16 mouse cellular contexts compared by ENCODE assay signal in genomic region chr5:39181028-39181427, GRCm38 (mm10).
DNase-seq lines count a peak whose midpoint lies in the region; ATAC-seq lines count a peak whose summit lies in the region.
"Had no signal": no experiment of that assay in that cellular context is flagged by ENCODE, and none has a peak within 500 bp of the region (broad histone marks: within the 10 kb centered on the region; RNA-seq: fewer than 3 reads in every experiment).

No protein-coding gene starts in this region.

- DNase-seq in forebrain, embryonic 11.5 days (ENCODE audit: low spot score): no peak
- no peak for DNase-seq in forebrain, embryonic 10.5 days (ENCODE audit: extremely low spot score, low spot score)
- peak; percentile 57 to 74 for DNase-seq in cerebellum, adult 18-20 months
- peak; percentile 84 for DNase-seq in forebrain, embryonic 14.5 days (ENCODE audit: low spot score)
- no peak for DNase-seq in layer of hippocampus, adult 18-20 months (ENCODE audit: low spot score in 2 of 2)
- DNase-seq in lung, postnatal 14 days: no peak
- DNase-seq: adrenal gland, postnatal 25 days; gastrocnemius, postnatal 36 days; lung, adult 2 months; right cerebral cortex, adult 18-20 months; thymus, adult 18-20 months had no signal

- no peak overlapping the region for H3K27ac ChIP-seq in forebrain, embryonic 11.5 days (ENCODE audit: low read depth, low read length)
- no peak overlapping the region for H3K27ac ChIP-seq in forebrain, embryonic 10.5 days
- H3K27ac ChIP-seq in forebrain, embryonic 14.5 days (ENCODE audit: low read depth, low read length): peak overlapping the region; percentile 14; the same call in 1 of the 2 replicates
- peak overlapping the region; percentile 14; the same call in 1 of the 2 replicates for H3K27ac ChIP-seq in midbrain, embryonic 15.5 days
- H3K27ac ChIP-seq in intestine, embryonic 16.5 days (ENCODE audit: low read length): no peak overlapping the region
- H3K27ac ChIP-seq: limb, embryonic 13.5 days; neural tube, embryonic 12.5 days had no signal

- H3K4me3 ChIP-seq in forebrain, embryonic 11.5 days (ENCODE audit: low read depth, low read length): no peak overlapping the region
- H3K4me3 ChIP-seq in forebrain, embryonic 10.5 days: no peak overlapping the region
- no peak overlapping the region for H3K4me3 ChIP-seq in forebrain, embryonic 14.5 days (ENCODE audit: low read depth, low read length)
- H3K4me3 ChIP-seq in midbrain, embryonic 15.5 days: no peak overlapping the region
- H3K4me3 ChIP-seq in intestine, embryonic 16.5 days (ENCODE audit: low read length): no peak overlapping the region
- H3K4me3 ChIP-seq: limb, embryonic 13.5 days; megakaryocyte, embryonic 14.5 days; neural tube, embryonic 12.5 days had no signal

- H3K27me3 ChIP-seq in forebrain, embryonic 11.5 days (ENCODE audit: control insufficient read depth, insufficient read depth, low read length): no peaks in the 10 kb centered on the region
- H3K27me3 ChIP-seq in forebrain, embryonic 10.5 days (ENCODE audit: poor library complexity, severe bottlenecking): no peaks in the 10 kb centered on the region
- H3K27me3 ChIP-seq in forebrain, embryonic 14.5 days (replicated peaks; ENCODE audit: control insufficient read depth, insufficient read depth, low read length): no peaks in the 10 kb centered on the region
- H3K27me3 ChIP-seq in midbrain, embryonic 15.5 days (replicated peaks): no peaks in the 10 kb centered on the region
- H3K27me3 ChIP-seq in intestine, embryonic 16.5 days (replicated peaks; ENCODE audit: control insufficient read depth, insufficient read depth, low read length): no peaks in the 10 kb centered on the region
- H3K27me3 ChIP-seq: limb, embryonic 13.5 days; megakaryocyte, embryonic 14.5 days; neural tube, embryonic 12.5 days had no signal

- H3K4me2 ChIP-seq in forebrain, embryonic 11.5 days (ENCODE audit: low read depth, low read length, severe bottlenecking): no peak overlapping the region
- no peak overlapping the region for H3K4me2 ChIP-seq in forebrain, embryonic 14.5 days (ENCODE audit: low read length)
- H3K4me2 ChIP-seq in midbrain, embryonic 15.5 days: no peak overlapping the region
- H3K4me2 ChIP-seq in intestine, embryonic 16.5 days (ENCODE audit: low read depth, low read length): no peak overlapping the region
- H3K4me2 ChIP-seq: limb, embryonic 13.5 days; neural tube, embryonic 12.5 days had no signal

- H3K9ac ChIP-seq in forebrain, embryonic 11.5 days (ENCODE audit: low read length): no peak overlapping the region
- no peak overlapping the region for H3K9ac ChIP-seq in forebrain, embryonic 14.5 days (ENCODE audit: low read length)
- H3K9ac ChIP-seq in midbrain, embryonic 15.5 days: no peak overlapping the region
- H3K9ac ChIP-seq in intestine, embryonic 16.5 days (ENCODE audit: low read depth, low read length): no peak overlapping the region
- H3K9ac ChIP-seq: limb, embryonic 13.5 days; neural tube, embryonic 12.5 days had no signal

- ATAC-seq in forebrain, embryonic 11.5 days (replicated peaks; ENCODE audit: low FRiP score): peak; percentile 60
- ATAC-seq in forebrain, embryonic 14.5 days: peak; percentile 84
- peak; percentile 62; the same call in 1 of the 2 replicates for ATAC-seq in midbrain, embryonic 15.5 days (replicated peaks)
- ATAC-seq in intestine, embryonic 16.5 days: no peak

- 63% methylated on average over 4 of the region's 4 CpGs for WGBS in forebrain, embryonic 11.5 days
- 71% methylated on average over 4 of the region's 4 CpGs for WGBS in forebrain, embryonic 10.5 days
- 26% methylated on average over 4 of the region's 4 CpGs for WGBS in forebrain, embryonic 14.5 days
- WGBS in midbrain, embryonic 15.5 days: 43% methylated on average over 4 of the region's 4 CpGs
- 47% methylated on average over 4 of the region's 4 CpGs for WGBS in intestine, embryonic 16.5 days

- H3K4me1 ChIP-seq in forebrain, embryonic 11.5 days (replicated peaks; ENCODE audit: control insufficient read depth, insufficient read depth, low read length): no peaks in the 10 kb centered on the region
- peaks cover 14% of the 10 kb centered on the region for H3K4me1 ChIP-seq in forebrain, embryonic 10.5 days
- H3K4me1 ChIP-seq in forebrain, embryonic 14.5 days (ENCODE audit: control insufficient read depth, insufficient read depth, low read length): 0 out of 2 replicates have a peak, but pooled peaks cover 4% of the 10 kb centered on the region
- peaks cover 6% of the 10 kb centered on the region; the same call in 1 of the 2 replicates for H3K4me1 ChIP-seq in midbrain, embryonic 15.5 days
- no peaks in the 10 kb centered on the region for H3K4me1 ChIP-seq in intestine, embryonic 16.5 days (ENCODE audit: control insufficient read depth, insufficient read depth, low read length)
- H3K4me1 ChIP-seq: limb, embryonic 13.5 days; megakaryocyte, embryonic 14.5 days; neural tube, embryonic 12.5 days had no signal

- H3K36me3 ChIP-seq in forebrain, embryonic 11.5 days (ENCODE audit: control insufficient read depth, insufficient read depth, low read length): no peaks in the 10 kb centered on the region
- H3K36me3 ChIP-seq in forebrain, embryonic 10.5 days (replicated peaks): no peaks in the 10 kb centered on the region
- no peaks in the 10 kb centered on the region for H3K36me3 ChIP-seq in forebrain, embryonic 14.5 days (ENCODE audit: control insufficient read depth, insufficient read depth, low read length)
- no peaks in the 10 kb centered on the region for H3K36me3 ChIP-seq in midbrain, embryonic 15.5 days (replicated peaks)
- no peaks in the 10 kb centered on the region for H3K36me3 ChIP-seq in intestine, embryonic 16.5 days (ENCODE audit: control insufficient read depth, insufficient read depth, low read length)
- H3K36me3 ChIP-seq: limb, embryonic 13.5 days; neural tube, embryonic 12.5 days had no signal

- no peaks in the 10 kb centered on the region for H3K9me3 ChIP-seq in forebrain, embryonic 11.5 days (ENCODE audit: control insufficient read depth, low read length)
- no peaks in the 10 kb centered on the region for H3K9me3 ChIP-seq in forebrain, embryonic 10.5 days
- H3K9me3 ChIP-seq in forebrain, embryonic 14.5 days (replicated peaks; ENCODE audit: control insufficient read depth, low read length): no peaks in the 10 kb centered on the region
- H3K9me3 ChIP-seq in midbrain, embryonic 15.5 days: no peaks in the 10 kb centered on the region
- H3K9me3 ChIP-seq in intestine, embryonic 16.5 days (ENCODE audit: control insufficient read depth, low read length): no peaks in the 10 kb centered on the region
- H3K9me3 ChIP-seq: limb, embryonic 13.5 days; megakaryocyte, embryonic 14.5 days; neural tube, embryonic 12.5 days had no signal

Comparison
In these comparisons a context has a peak if more than half of its experiments do, and no peak if none do; other contexts are left out.
1. DNase-seq: peak in cerebellum, adult 18-20 months (2 of 2) and forebrain, embryonic 14.5 days (single experiment); none in forebrain, embryonic 11.5 days (single experiment), forebrain, embryonic 10.5 days (single experiment), layer of hippocampus, adult 18-20 months (0 of 2) and lung, postnatal 14 days (single experiment).
2. H3K27ac ChIP-seq: peak in forebrain, embryonic 14.5 days (single experiment) and midbrain, embryonic 15.5 days (single experiment); none in forebrain, embryonic 11.5 days (single experiment), forebrain, embryonic 10.5 days (single experiment) and intestine, embryonic 16.5 days (single experiment).